Mouse (Mus musculus): ENCODE measurements around the gene Col4a1.

The Col4a1 gene

GRCm38 (mm10) chr8:11312349-11313175 is at the start of gene Col4a1, which contains the start of gene Col4a2:
TSS of gene Col4a1 (minus strand) at chr8:11312826.
TSS of gene Col4a2 (plus strand) at chr8:11312805.
- DNase-seq (ENCODE audit: low spot score), result no peak

GRCm38 (mm10) chr8:11361546-11362277 is 49.1 kb upstream of the Col4a1 start:
- no peak for DNase-seq (ENCODE audit: low spot score)

DNA sequence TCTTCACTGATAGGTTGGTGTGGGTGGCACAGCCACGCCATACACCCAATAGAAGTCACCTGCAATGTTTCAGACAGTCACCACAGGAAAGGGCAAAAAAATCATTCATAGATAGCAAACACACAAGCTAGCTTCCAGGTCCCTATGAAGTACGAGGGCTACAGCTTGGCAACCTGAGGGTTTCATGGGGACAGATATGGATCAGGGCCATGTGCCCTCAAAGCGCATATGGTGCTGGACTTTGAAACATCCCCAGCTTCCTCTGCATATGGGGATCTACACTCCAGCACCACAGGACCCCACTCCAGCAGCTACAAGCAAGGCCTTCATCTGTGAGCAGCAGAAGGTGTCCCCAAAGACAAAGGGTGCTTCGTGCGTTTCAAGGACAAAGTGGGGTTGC is 47.2 kb upstream of the Col4a1 start:
- DNase-seq (ENCODE audit: low spot score), result no peak

DNA sequence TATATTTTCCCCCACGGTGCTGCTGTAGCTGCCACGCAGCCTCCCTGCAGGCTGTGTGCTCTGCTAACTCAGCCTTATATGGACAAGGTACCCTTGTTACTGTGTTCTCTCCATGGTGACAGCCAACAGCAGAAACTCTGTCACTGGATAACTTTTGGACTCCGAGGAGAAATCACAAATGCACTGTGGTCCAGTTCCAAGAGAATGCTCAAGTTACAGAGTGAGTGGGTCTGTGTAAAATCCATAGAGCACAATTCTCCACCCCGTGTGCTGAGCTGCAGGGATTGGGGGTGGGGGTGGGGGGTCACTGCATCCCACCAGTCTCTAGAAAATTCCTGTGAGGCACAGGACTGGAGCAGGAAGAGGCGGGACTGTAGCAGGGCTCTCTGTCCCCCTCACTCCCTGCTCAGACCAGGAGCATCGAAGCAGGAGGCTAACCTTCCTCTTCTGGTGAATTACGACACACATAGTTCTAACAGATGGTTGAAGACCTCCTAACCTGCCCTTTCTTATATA is 45.4 kb upstream of the Col4a1 start:
- DNase-seq (ENCODE audit: low spot score), result no peak

GRCm38 (mm10) chr8:11356776-11357175 is 44.1 kb upstream of the Col4a1 start:
- DNase-seq (ENCODE audit: low spot score), result no peak

DNA sequence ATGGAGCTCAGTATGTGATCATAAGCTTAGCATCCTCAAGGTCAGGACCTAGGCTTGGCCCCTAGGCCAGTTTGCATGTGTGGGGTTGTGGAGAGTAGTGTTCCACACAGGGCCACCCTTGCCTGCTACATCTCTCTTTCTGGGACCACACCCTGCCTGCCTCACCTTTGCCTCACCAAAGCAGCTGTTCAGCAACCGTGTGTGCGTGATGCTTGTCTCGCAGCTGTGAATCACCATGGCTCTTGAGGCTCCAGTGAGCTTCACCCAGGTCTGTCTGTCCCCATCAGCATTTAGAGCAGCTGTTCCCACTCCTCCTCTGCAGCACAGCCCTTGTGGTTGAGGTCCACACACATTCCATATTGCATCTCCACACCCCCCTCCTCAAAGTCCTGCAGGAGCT is 43.3 kb upstream of the Col4a1 start:
- no peak for DNase-seq (ENCODE audit: low spot score)

DNA sequence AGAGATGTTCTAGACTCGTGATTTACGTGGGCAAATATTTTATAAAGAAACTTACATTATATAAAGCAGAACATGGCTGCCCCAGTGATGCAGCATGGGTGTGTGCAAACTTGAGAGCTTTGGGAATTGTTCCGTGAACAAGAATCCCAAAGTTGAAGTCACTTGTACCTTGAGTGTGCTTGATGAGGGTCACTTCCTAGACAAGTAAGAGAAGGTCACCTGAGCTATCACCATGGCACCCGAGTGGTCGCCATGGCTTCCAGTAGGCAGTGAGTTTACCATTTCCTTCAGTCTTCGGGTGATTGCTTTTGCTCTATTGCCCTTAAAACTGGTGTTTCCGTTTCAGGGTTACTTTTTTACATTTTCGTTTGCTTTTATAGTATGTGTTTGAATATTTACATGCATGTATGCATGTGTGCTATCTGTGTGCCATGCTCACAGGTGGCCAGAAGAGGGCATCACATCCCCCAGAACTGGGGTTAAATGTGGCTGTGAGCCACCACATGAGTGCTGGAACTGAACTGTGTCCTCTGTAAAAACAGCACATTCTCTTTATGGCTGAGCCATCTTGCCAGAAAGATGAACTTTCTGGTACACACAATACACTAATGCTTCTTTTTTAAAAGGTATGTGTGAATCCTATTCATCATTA is 42.3 kb upstream of the Col4a1 start:
- DNase-seq (ENCODE audit: low spot score), result no peak

- DNase-seq (ENCODE audit: low spot score), result no peak
Measured at GRCm38 (mm10) chr8:11352514-11352913, 39.9 kb upstream of the Col4a1 start.

DNA sequence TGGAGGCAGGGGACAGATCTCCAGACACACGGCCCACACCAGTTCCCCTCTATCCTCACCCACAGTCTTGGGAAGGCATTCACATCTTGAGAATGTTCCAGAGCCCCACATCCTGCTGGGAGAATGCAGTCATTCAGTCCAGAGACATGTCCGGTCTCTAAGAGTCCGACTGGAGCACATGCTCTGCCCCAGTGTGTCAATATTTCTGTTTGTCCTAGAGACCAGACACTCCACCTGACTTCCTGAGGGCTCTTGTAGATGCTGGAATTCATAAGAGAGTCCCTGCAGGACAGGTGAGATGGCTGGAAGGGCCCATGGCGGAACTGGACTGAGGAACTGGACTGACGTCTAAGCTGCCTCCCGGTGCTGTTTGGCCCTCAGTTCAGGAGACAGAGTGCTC is 38.7 kb upstream of the Col4a1 start:
- DNase-seq (ENCODE audit: low spot score), result no peak

DNA sequence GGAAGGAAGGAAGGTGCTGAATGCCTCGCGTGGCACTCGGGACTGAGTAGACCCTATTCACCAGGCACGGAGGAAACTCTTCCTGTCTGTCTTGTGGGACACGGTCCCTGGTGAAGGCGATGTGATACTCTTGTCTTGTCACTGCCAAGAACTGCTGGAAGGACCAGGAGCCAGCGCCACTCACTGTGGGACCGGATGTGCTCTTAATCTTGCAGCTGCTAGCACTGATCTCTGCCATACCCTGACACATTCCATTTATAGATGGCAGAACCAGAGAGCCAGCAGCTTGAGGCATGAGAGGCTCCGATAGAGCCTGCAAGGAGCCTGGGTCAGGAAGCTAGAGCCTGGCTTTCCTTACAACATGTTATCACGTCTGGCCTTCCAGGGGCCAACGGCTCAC is 36.0 kb upstream of the Col4a1 start:
- DNase-seq (ENCODE audit: low spot score), result no peak

DNA sequence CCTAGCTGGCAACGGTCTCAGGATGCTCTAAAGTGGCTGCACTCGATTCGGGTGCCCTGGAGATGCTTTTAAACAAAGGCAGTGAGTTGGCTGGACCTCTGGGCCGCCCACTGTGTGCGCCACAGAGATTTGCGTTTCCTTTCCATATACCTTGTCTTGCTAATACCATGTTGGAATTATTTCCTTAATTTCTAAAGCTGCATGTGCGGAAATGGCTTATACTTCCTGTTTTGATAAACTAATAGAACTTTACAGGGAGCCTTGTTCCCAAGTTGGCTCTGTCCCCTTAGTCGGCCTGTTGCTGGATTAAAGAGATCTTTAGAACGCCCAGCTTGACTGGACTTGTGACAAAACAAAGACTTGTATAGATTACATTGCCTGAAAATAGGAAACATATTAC is 35.1 kb upstream of the Col4a1 start:
- no peak for DNase-seq (ENCODE audit: low spot score)

- DNase-seq (ENCODE audit: low spot score), result no peak
Measured at GRCm38 (mm10) chr8:11346225-11346624, 33.6 kb upstream of the Col4a1 start.

DNA sequence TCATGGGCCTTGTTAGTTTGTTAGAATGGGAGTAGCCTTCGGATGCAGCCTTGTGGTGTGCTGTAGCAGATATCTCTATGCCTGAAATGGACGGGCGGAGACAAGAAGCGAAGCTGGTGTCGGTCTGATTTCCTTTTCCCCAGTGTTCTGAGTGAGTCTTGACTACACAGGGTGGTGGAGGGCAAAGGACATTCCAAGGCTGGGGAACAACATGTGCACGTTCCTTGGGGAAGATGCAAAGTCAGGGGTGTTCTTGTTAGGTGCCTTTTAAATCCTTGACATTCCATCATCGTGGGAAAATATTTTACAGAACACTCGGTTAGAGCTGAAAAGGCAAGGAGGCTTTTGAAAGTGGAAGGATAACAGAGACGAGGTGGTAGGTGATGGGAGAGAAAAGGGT is 31.8 kb upstream of the Col4a1 start:
- no peak for DNase-seq (ENCODE audit: low spot score)

GRCm38 (mm10) chr8:11341111-11341566 is 28.5 kb upstream of the Col4a1 start:
- no peak for DNase-seq (ENCODE audit: low spot score)

DNA sequence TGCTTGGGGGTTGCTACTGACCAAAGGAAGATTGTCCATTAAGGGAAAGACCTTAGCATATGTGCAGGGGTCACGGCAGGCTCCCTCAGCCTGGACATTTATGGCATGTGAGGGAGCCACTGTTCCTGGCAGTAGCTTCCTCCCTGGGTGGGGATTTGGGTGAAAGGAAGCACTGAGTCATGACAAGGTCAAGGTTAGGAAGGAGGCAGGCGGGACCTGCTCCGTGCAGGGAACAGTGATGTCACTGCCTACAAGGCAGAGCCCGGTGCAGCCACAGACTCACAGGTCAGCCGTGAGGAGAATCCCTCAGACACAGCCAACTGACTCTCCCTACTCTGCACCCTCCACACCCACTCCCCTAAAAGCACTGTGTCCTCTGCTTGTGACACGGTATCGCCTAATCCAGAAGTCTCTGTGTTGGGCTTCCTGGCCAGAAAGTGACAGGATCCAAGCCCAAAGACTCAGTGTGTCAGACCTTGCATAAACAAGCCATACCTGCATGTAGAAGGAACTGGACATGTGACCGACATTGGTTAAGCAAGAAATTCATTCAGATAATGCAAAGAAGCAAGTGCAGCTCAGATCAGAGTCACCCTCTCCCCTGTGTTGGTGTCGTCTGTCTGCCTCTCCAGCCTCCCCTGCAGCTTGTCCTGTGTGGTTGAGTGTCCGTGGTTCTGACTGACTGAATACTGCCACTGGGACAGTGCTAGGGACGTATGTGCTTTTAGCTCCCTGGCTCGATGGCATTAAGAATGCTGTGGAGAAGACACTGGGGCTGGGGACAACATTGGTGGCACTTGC is 27.9 kb upstream of the Col4a1 start:
- no peak for DNase-seq (ENCODE audit: low spot score)

GRCm38 (mm10) chr8:11338507-11338906 is 25.9 kb upstream of the Col4a1 start:
- DNase-seq (ENCODE audit: low spot score), result no peak

- no peak for DNase-seq (ENCODE audit: low spot score)
Measured at GRCm38 (mm10) chr8:11337642-11338041, 25.0 kb upstream of the Col4a1 start.

- DNase-seq (ENCODE audit: low spot score), result no peak
Measured at GRCm38 (mm10) chr8:11336346-11336745, 23.7 kb upstream of the Col4a1 start.

DNA sequence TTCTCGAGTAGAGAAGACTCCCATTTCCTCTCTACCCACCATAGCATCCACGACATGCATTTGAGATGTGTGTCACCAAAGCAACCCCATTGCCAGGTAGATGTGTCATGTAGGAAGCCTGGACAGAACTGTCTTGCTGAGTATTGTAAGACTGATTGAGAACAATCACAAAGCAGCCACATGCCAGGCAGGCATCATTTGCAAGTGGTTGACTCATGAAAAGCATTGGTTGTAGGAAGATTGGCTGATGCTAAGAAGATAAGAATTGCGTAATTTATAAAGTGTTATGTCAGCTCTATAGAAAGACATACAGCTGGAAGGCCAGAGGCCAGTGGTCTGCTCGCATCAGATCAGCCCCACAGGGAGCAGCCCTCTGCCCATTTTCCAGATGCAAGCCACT is 22.6 kb upstream of the Col4a1 start:
- no peak for DNase-seq (ENCODE audit: low spot score)

DNA sequence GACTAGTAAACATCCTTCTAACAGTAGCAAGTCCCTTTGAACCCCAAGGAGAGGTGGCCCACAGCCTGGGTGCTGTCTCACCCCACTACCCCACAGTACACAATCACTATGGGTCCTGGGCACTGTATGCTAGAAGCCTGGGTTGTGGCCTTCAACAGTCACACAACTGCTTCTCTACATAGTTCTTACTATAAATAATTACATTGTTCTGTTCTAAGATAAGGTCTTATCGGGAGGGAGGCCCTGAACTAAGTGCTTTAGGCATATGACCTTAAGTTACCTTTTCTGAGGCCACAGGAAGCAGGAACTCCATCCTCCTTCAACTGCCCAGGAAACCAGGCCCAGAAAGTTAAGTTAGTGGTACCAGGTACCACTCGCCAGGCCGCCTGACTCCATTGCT is 21.9 kb upstream of the Col4a1 start:
- DNase-seq (ENCODE audit: low spot score), result no peak

DNA sequence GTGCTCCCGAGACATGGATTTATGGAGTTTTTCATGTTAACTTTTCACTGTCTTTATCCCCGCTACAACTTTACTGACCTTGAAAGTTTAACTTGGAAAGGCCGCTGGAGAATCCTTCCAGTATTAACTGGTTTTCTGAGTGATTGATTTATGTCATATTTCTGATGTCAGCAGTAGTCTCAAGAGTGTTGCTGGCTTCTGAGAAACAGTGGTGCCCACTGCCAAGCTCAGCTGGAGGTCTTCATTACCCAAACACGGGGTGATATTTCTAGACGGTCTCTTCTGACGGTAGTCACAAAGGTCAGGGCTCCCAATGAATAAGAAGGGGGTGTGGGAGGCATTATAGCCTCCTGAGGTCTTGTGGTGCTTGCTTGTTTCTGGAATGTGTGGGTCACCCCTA is 21.1 kb upstream of the Col4a1 start:
- no peak for DNase-seq (ENCODE audit: low spot score)

DNA sequence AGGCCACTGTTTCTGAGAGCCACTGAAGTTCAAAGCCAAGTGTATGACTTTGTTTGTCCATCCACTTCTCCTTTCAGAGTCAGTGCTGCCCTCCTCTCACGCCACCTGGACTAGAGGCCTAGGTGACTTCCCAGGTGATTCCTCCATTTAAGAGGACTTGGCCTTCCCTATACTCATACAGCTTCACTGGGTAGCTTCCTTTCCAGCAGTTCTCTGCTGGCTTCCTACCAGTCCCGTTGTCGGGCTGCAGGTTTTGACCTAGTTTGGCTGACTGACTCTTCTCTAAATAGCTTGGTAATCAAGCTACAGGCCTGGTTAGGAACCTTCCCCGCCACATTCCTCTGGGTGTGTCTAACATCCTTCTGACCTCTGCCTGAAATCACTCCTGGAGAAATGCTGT is 18.9 kb upstream of the Col4a1 start:
- no peak for DNase-seq (ENCODE audit: low spot score)

All from c-Kit-positive CD71-positive TER-119-positive erythroid progenitor cells, embryonic 14.5 days (primary cell).